Mouse (Mus musculus) hindbrain, embryonic 10.5 days (tissue): ENCODE data around the gene Mtg1. TPM values are rescaled to one million over a fixed set of nuclear protein-coding genes. Genes with fewer than 3 reads are reported as not detected.
"Not testable (repeated sequence)": the region's sequence is repeated elsewhere in the genome, so short reads cannot be mapped to it uniquely, and the experiment has no call there.

ENCODE experiments used
- DNase-seq: peaks from one replicate; pipeline ENCODE4 v3.0.0-alpha.2; 2017; ENCODE audit warnings: low spot score
- H3K27ac ChIP-seq: fragments of 300-500 bp; sonication (generic); 2 replicates; pipeline ENCODE4 v1.5.1; 2016; ENCODE audit warnings: mild to moderate bottlenecking, moderate library complexity
- H3K27me3 ChIP-seq: fragments of 300-500 bp; sonication (generic); 2 replicates; pipeline ENCODE4 v1.6.1; 2016; ENCODE audit warnings: mild to moderate bottlenecking; ENCODE audit not compliant: poor library complexity, insufficient read depth, severe bottlenecking
- H3K36me3 ChIP-seq: fragments of 300-500 bp; sonication (generic); 2 replicates; pipeline ENCODE4 v1.6.1; 2016; ENCODE audit warnings: mild to moderate bottlenecking, moderate library complexity
- H3K4me1 ChIP-seq: fragments of 300-500 bp; sonication (generic); replicated peaks from 2 replicates; pipeline ENCODE4 v1.6.1; 2016; ENCODE audit warnings: mild to moderate bottlenecking
- H3K4me3 ChIP-seq: fragments of 300-500 bp; sonication (generic); 2 replicates; pipeline ENCODE4 v1.5.1; 2016; ENCODE audit warnings: mild to moderate bottlenecking, moderate library complexity
- H3K9me3 ChIP-seq: fragments of 300-500 bp; sonication (generic); 2 replicates; pipeline ENCODE4 v1.6.1; 2016; ENCODE audit warnings: mild to moderate bottlenecking, moderate library complexity
- WGBS: fragments of 180-500 bp; shearing (Covaris S2); methylation state at CpG from one replicate; pipeline ENCODE4 v1.1.7; 2016; 5-methylcytosine and 5-hydroxymethylcytosine counted together
- polyA plus RNA-seq: library from polyadenylated mRNA; unstranded; fragments of >200 nt; fragmentation: Nextera tagmentation; extraction: Ambion mirVana; gene quantifications from 2 replicates; pipeline ENCODE4 v1.2.1, GENCODE M21; 2016

The Mtg1 gene
- polyA plus RNA-seq, 1 experiment from 2014 or later = 30.1 TPM

DNA sequence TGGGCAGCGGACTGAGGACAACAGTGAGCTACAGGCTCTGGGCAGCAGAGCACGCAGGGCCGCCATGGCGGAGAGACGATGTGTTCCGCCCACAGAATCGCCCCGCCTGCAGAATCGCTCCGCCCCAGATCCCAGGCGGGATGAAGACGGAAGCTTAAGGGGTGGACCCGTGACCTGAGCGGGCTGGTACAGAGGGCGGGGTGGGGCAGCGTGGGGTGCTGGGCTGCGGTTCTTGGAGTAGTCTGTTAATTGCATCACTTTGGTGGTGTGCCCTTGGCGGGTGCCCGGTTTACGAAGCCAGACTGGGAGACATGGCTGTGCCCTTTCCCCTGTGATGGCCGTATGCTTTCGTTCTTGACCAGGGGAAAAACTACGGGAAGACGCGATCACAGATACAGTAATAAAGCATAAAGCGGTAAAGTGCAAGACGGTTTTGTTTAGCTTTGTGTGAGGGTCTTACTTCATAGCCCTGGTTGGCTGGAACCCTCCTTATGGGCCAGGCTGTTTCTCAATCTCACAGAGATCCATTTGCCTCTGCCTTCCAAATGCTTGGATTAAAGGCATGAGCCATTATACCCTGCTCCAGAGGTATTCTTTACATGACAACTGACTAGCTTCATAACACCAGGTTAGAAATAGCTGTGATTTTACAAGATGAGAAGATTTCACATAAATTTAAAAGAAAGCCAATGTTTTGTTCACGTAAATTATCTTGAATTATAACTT is 20.9 kb upstream of the Mtg1 start, which contains the start of gene Echs1:
Gene Echs1, minus strand, starts transcription at position 148 of the 726 bp plus-strand sequence.
- Histone ChIP-seq H3K4me1 (peaks cover 14% of the 10 kb centered on the region), H3K27ac (peak within 1 kb of the TSS; percentile 94), H3K4me3 (peak within 1 kb of the TSS; percentile 83), H3K27me3 (no peaks in the 10 kb centered on the region), H3K9me3 (no peaks in the 10 kb centered on the region), H3K36me3 (peaks cover 16% of the 10 kb centered on the region)
- DNase-seq = peak; percentile 85
- 5% methylated on average over 28 of the region's 28 CpGs for WGBS

DNA sequence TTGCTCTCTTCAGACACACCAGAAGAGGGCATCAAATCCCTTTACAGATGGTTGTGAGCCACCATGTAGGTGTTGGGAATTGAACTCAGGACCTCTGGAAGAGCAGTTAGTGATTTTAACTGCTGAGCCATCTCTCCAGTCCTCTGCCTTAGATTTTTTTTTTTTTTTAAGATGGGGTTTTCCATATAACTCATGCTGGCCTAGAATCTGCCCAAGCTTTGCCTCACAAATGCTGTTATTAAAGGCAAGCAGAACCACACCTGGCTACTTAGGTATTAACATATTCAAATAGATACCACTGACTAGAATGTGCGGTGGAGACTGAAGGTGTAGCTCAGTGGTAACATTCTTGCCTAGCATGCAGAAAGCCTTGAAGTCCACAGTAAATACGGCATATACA is 16.9 kb upstream of the Mtg1 start:
- Histone ChIP-seq H3K27ac (no peak overlapping the region), H3K36me3 (no peaks in the 10 kb centered on the region), H3K27me3 (no peaks in the 10 kb centered on the region), H3K9me3 (no peaks in the 10 kb centered on the region), H3K4me1 (peaks cover 17% of the 10 kb centered on the region), H3K4me3 (no peak overlapping the region)
- DNase-seq = no peak
- 89% methylated on average over 2 of the region's 2 CpGs for WGBS

DNA sequence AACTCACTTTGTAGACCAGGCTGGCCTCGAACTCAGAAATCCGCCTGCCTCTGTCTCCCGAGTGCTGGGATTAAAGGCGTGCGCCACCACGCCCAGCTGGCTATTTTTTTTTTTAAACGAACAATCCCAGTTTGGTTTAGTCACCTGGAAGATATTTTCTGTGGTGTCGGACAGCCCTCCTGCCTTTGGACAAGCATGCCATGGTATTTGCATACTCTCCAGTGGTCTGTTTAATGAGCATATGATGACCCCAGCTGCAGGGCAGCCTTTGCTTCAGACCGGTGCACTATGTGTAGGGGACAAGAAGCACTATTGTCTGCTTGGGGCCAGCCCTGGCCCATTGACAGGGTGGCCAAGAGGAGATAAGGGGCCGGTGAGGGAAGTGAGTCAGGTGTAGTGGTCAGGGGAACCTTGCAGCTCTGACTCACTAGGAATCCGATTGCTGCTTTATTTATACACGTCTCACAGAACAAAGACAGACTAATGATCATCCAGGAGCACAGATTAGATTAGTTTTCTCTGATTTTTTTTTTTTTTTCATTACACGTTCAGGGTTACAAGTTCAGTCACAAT is 15.9 kb upstream of the Mtg1 start:
- peaks cover 21% of the 10 kb centered on the region for H3K4me1 ChIP-seq
- no peaks in the 10 kb centered on the region for H3K9me3 ChIP-seq
- no peak for DNase-seq
- WGBS = 80% methylated on average over 13 of the region's 13 CpGs
- no peak overlapping the region for H3K27ac ChIP-seq
- H3K36me3 ChIP-seq = no peaks in the 10 kb centered on the region
- H3K4me3 ChIP-seq = no peak overlapping the region
- H3K27me3 ChIP-seq = no peaks in the 10 kb centered on the region

DNA sequence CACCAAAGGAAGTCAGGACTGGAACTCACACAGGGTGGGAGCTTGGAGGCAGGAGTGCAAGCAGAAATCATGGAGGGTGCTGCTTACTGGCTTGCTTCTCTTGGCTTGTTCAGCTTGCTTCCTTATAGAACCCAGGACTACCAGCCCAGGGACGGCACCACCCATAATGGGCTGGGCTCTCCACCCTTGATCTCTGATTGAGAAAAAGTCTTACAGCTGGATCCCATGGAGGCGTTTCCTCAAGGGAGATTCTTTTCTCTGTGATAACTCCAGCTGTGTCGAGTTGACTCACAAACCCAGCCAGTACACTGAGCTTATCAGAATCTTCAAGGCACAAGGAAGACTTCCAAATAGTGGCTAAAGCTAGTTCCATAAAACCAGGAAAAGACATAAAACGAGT is 14.6 kb upstream of the Mtg1 start:
- H3K4me3 ChIP-seq = no peak overlapping the region
- no peak overlapping the region for H3K27ac ChIP-seq
- no peaks in the 10 kb centered on the region for H3K36me3 ChIP-seq
- H3K9me3 ChIP-seq = no peaks in the 10 kb centered on the region
- no peak for DNase-seq
- peaks cover 22% of the 10 kb centered on the region for H3K4me1 ChIP-seq
- no peaks in the 10 kb centered on the region for H3K27me3 ChIP-seq
- WGBS = 39% methylated on average over 4 of the region's 4 CpGs

DNA sequence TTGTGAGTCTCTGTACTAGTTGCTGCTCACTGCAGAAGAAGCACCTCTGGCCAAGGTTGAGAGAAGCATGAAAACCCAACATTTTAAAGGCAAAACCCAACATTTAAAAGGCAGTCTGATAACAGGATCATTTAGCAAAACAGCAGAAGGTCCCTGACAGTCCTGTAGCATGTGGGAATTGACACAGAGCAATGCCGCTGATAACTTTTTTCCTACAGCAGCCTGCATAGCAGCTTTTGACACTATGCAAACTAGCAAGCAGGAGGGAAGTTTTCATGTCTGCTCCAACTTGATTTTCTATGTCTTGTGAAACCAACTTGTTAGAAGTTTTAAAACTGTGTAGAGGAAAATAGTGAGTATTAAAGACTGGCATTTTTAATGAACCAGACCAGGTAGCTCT is 13.0 kb upstream of the Mtg1 start:
- Histone ChIP-seq H3K4me1 (peaks cover 22% of the 10 kb centered on the region), H3K27me3 (no peaks in the 10 kb centered on the region), H3K27ac (no peak overlapping the region), H3K4me3 (no peak overlapping the region), H3K9me3 (no peaks in the 10 kb centered on the region), H3K36me3 (peaks cover 4% of the 10 kb centered on the region; the same call in 1 of the 2 replicates)
- WGBS = 95% methylated on average over 1 of the region's 1 CpGs
- no peak for DNase-seq

DNA sequence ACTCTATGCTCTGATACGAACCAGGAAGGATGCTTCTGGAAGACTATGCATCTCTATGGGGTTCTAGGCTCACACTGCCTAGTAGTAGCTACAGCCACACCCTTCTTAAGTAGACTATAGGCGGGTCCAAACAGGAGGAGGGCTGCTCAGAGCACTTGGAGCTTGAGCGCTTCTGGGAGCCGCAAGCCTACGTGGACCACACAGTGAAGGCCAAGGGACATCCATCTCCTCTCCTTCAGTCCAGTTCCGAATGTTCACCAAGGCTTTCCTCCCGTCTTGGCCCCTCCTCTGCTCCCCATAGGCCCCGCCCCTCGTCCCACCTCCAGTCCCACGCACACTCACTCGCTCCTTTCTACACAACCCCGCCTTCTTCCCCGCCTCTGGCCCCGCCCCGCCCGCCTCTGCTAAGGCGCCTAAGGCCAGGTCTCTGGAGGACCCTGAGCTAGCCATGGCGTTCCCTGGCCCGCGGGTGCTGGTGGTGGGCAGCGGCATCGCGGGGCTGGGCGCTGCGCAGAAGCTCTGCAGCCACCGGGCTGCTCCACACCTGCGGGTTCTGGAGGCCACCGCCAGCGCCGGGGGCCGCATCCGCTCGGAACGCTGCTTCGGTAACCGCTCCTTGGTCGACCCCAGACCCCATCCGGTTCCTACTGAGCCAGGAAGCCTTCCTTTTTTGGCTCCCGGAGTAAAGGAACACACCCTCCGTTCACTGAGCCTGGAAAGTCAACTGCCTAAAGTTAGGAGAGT is 11.9 kb upstream of the Mtg1 start:
- 1% methylated on average over 40 of the region's 40 CpGs for WGBS
- Histone ChIP-seq H3K4me1 (peaks cover 22% of the 10 kb centered on the region), H3K27ac (peak overlapping the region; percentile 91)

DNA sequence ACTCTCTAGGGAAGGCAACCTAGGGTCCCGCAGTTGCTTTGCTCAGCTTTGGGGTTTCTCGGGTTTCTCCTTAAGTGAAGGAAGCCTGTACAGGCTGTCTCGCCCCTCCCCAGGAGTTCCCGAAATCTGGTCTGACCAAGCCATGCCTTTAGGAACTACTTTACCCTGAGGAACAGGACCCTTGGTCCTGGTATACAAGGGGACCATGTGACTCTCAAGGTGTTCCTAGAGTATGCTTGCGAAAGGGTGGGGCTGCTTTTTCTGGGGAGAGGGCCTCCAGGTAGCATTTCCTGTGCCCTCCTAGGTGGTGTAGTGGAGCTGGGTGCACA is 11.4 kb upstream of the Mtg1 start:
- Histone ChIP-seq H3K4me1 (peaks cover 22% of the 10 kb centered on the region), H3K36me3 (peaks cover 20% of the 10 kb centered on the region), H3K4me3 (peak overlapping the region; percentile 82), H3K9me3 (no peaks in the 10 kb centered on the region), H3K27me3 (no peaks in the 10 kb centered on the region), H3K27ac (peak overlapping the region; percentile 91)
- WGBS = 8% methylated on average over 5 of the region's 5 CpGs
- no peak for DNase-seq

More for the DNA sequence above, 11.9 kb upstream of the Mtg1 start:
- Histone ChIP-seq H3K36me3 (peaks cover 15% of the 10 kb centered on the region), H3K27me3 (no peaks in the 10 kb centered on the region), H3K9me3 (no peaks in the 10 kb centered on the region), H3K4me3 (peak overlapping the region; percentile 82)
- peak; percentile 95 for DNase-seq

DNA sequence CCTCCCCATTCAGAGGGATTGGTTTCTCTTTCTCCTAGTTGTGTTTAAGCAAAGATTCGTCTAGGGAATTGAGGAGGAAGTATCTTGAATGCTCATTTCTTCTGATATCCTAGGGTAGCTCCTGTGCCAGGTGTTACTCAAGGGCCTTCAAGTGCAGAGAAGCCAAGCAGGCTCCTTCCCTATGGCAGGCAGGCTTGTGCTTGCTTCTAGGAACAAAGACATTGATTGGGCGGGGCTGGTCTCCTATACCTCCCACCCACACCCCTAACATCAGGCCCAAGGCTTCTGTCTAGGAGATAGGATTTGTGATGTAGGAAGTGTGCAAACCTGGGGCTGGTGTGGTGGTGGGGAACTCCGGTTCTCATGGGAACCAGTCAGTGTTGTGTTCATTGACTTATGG is 10.4 kb upstream of the Mtg1 start:
- WGBS = 83% methylated on average over 3 of the region's 3 CpGs
- peaks cover 24% of the 10 kb centered on the region for H3K36me3 ChIP-seq
- H3K9me3 ChIP-seq = no peaks in the 10 kb centered on the region
- H3K4me1 ChIP-seq = peaks cover 22% of the 10 kb centered on the region
- no peak overlapping the region for H3K4me3 ChIP-seq
- no peak for DNase-seq
- H3K27ac ChIP-seq = no peak overlapping the region
- no peaks in the 10 kb centered on the region for H3K27me3 ChIP-seq

DNA sequence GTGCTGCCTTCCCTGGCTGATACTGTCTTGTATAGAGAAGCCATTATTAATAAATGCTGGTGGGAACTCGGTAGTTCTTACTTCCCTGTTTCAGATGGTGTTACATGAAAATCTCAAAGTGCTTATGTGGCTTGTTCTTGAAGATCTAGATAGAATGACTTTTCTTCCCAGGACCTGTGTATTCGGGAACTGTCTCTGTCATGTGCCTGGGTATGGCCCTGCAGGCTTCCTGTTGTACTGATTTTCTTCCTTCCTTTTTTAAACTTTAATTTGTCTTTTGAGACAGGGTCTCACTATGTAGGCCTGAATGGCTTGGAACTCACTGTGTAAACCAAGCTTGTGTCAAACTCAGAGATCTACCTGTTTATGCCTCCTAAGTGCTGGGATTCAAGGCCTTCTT is 9.5 kb upstream of the Mtg1 start:
- Histone ChIP-seq H3K27me3 (no peaks in the 10 kb centered on the region), H3K27ac (no peak overlapping the region), H3K4me1 (peaks cover 22% of the 10 kb centered on the region), H3K4me3 (no peak overlapping the region), H3K9me3 (no peaks in the 10 kb centered on the region), H3K36me3 (peaks cover 24% of the 10 kb centered on the region)
- no peak for DNase-seq
- 90% methylated on average over 2 of the region's 2 CpGs for WGBS

DNA sequence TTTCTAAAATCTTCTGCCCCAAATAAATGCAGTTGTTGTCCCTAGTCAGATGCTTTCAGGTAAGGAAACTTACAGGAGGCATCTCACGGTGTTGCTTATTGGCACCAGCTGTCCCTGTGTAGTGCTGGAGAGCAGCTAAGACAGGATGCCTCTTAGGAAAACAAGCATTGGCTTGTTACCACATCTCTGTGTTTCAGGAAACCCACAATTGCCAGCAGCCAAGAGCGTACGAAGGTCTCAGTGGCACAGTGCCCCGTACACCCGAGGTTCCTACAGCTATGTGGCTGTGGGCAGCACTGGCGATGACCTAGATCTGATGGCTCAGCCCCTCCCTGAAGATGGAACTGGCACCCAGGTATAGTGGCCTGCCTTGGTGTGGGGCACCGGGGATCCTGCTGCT is 5.2 kb upstream of the Mtg1 start:
- 96% methylated on average over 7 of the region's 7 CpGs for WGBS
- not testable (repeated sequence) for H3K4me3 ChIP-seq

DNA sequence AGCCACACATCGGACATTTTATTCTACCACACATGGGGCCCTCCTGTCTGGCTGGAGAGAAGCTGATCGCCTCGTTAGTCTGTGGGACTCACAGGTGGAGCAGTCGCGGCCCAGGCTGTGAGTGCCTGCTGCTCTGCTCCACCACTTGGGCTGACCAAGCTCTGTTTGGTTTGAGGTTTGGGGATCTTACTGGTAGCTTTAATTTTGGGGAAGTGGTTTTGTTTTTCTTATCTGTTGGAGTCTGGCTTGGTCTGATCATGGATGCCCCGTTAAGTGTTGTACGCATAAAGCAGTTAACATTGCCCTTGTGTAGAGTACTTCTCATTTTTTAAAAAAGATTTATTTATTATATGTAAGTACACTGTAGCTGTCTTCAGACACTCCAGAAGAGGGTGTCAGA is 3.3 kb upstream of the Mtg1 start:
- Histone ChIP-seq H3K4me1 (peaks cover 16% of the 10 kb centered on the region), H3K36me3 (peaks cover 23% of the 10 kb centered on the region)
- H3K27me3 ChIP-seq, DNase-seq, H3K27ac ChIP-seq, H3K9me3 ChIP-seq, H3K4me3 ChIP-seq: not testable (repeated sequence)
- whole genome bisulfite sequencing = 94% methylated on average over 7 of the region's 7 CpGs

More for the DNA sequence above, 5.2 kb upstream of the Mtg1 start:
- H3K27ac ChIP-seq, H3K4me1 ChIP-seq, H3K9me3 ChIP-seq, DNase-seq, H3K27me3 ChIP-seq: not testable (repeated sequence)
- H3K36me3 ChIP-seq = peaks cover 24% of the 10 kb centered on the region

DNA sequence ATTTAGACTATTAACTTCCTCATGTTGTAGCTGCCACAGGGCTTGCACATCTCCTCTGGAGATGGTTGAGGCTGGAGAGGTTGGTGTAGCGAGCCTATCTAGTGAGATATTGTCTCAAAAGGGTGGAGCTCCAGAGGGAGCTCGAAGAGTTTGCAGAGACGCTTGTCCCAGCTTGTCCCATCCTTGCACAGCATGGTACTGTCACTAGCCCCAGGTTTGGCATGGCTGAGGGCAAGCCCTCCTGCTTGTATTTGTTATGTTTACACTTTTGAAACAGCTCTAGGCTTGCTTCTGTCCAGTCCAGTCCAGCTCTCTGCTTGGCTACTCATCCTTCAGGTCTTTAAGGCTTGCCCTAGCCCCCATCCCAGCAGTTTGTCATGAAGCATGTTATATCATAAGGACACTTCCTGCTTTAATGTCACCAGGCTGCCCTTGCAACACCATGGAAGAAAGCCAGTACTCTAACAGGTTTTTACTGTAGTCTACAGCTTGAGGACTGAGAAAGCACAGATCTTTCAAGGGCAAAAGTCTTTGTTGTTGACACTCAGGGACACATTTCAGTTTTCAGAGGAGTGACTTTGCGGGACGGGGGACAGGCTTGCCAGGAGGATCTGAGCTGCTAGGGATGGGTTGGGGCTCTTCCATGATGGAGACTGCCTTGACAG is 2.1 kb upstream of the Mtg1 start:
- no peak for DNase-seq
- H3K9me3 ChIP-seq = no peaks in the 10 kb centered on the region
- H3K27ac ChIP-seq = no peak overlapping the region
- no peaks in the 10 kb centered on the region; the same call in 1 of the 2 replicates for H3K27me3 ChIP-seq
- H3K4me1 ChIP-seq = peaks cover 16% of the 10 kb centered on the region
- H3K36me3 ChIP-seq = peaks cover 11% of the 10 kb centered on the region
- H3K4me3 ChIP-seq = no peak overlapping the region
- WGBS = 92% methylated on average over 5 of the region's 5 CpGs

DNA sequence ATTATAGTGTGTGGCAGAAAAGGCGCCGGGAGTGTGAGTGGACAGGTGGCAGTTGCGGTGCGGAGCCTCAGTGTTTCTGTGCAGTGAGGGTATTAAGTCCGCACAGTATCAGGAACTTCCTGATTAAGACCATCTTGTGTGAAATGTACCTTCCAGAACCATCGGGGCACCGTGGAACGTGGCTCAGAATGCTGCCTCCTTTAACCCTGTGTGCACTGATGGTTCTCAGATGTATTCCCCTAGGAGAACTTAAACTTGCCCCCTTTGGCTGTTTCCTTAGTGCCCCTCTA is 602 bp downstream of the Mtg1 start:
- Histone ChIP-seq H3K27ac (peak overlapping the region; percentile 95), H3K27me3 (no peaks in the 10 kb centered on the region; the same call in 1 of the 2 replicates), H3K36me3 (no peaks in the 10 kb centered on the region), H3K4me3 (peak overlapping the region; percentile 91), H3K4me1 (peaks cover 16% of the 10 kb centered on the region), H3K9me3 (no peaks in the 10 kb centered on the region)
- WGBS = 3% methylated on average over 8 of the region's 8 CpGs
- no peak for DNase-seq
